8 mouse cellular contexts compared by ENCODE assay signal in the genomic region with DNA sequence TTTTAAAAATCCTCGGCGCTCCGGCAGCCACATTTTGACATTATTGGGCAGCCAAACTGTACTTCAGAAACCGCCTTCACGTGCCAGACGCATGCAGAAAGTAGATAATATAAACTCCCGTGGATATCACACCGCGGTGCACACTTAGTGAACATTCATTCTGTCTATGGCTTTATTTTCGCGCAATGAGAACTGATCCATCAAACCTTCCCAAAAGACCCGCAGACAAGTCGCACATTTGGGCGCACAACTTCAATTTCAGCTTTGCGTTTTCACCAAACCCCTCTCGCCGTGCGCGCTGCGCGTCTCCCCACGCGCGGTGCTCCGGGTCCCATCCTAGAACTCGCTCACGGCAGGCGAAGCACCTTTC. TPM values are rescaled to one million over a fixed set of nuclear protein-coding genes. Genes with fewer than 3 reads are reported as not detected.
DNase-seq lines count a peak whose midpoint lies in the region; ATAC-seq lines count a peak whose summit lies in the region.

No protein-coding gene starts in this region.

- H3K4me2 ChIP-seq in heart, embryonic 13.5 days, result peak overlapping the region; percentile 88
- peak overlapping the region; percentile 68 for H3K4me2 ChIP-seq in forebrain, embryonic 12.5 days
- H3K4me2 ChIP-seq in liver, embryonic 11.5 days, result peak overlapping the region; percentile 85

- no peaks in the 10 kb centered on the region for H3K27me3 ChIP-seq in heart, embryonic 13.5 days (replicated peaks)
- H3K27me3 ChIP-seq in forebrain, embryonic 12.5 days, result no peaks in the 10 kb centered on the region
- H3K27me3 ChIP-seq in liver, embryonic 11.5 days (replicated peaks; ENCODE audit: control insufficient read depth, insufficient read depth, low read length), result no peaks in the 10 kb centered on the region

- no peaks in the 10 kb centered on the region for H3K9me3 ChIP-seq in heart, embryonic 13.5 days
- H3K9me3 ChIP-seq in forebrain, embryonic 12.5 days, result no peaks in the 10 kb centered on the region
- no peaks in the 10 kb centered on the region for H3K9me3 ChIP-seq in liver, embryonic 11.5 days (ENCODE audit: control insufficient read depth, low read length)

- peak overlapping the region; percentile 96 for H3K9ac ChIP-seq in heart, embryonic 13.5 days
- H3K9ac ChIP-seq in forebrain, embryonic 12.5 days, result peak overlapping the region; percentile 77
- H3K9ac ChIP-seq in liver, embryonic 11.5 days (ENCODE audit: low read depth, low read length), result peak overlapping the region; percentile 83

- WGBS in heart, embryonic 13.5 days, result under 1% methylated on average over 28 of the region's 28 CpGs
- WGBS in forebrain, embryonic 12.5 days, result under 1% methylated on average over 28 of the region's 28 CpGs
- WGBS in liver, embryonic 11.5 days, result under 1% methylated on average over 28 of the region's 28 CpGs

- intact Hi-C loops in heart, postnatal 36 days (cut with DNase I), result loop anchor here (5.0 to 10.0 kb wide), 10 partner anchors 112 to 1418 kb away; no protein-coding TSS in a partner anchor

- H3K4me1 ChIP-seq in heart, embryonic 13.5 days, result peaks cover 36% of the 10 kb centered on the region
- peaks cover 30% of the 10 kb centered on the region for H3K4me1 ChIP-seq in forebrain, embryonic 12.5 days
- H3K4me1 ChIP-seq in liver, embryonic 11.5 days (replicated peaks; ENCODE audit: control insufficient read depth, insufficient read depth, low read length), result peaks cover 24% of the 10 kb centered on the region

- H3K4me3 ChIP-seq in heart, embryonic 13.5 days, result peak overlapping the region; percentile 96
- H3K4me3 ChIP-seq in forebrain, embryonic 12.5 days (replicated peaks), result peak overlapping the region; percentile 94
- peak overlapping the region; percentile 86 for H3K4me3 ChIP-seq in liver, embryonic 11.5 days (ENCODE audit: low read depth, low read length)

- no peak for DNase-seq in heart, postnatal 36 days
- peak; percentile 31 for DNase-seq in ES-CJ7 (ENCODE audit: low read depth, low spot score)
- DNase-seq in liver, embryonic 11.5 days (ENCODE audit: low spot score), result peak; percentile 62
- peak; percentile 14 for DNase-seq in testis, postnatal 14 days (ENCODE audit: low spot score)
- DNase-seq in urinary bladder, postnatal 14 days (ENCODE audit: low spot score), result no peak

- no peak for ATAC-seq in heart, embryonic 13.5 days (ENCODE audit: extremely low read depth, insufficient number of reproducible peaks, low FRiP score, low TSS enrichment)
- ATAC-seq in forebrain, embryonic 12.5 days (ENCODE audit: low FRiP score), result no peak
- ATAC-seq in liver, embryonic 11.5 days (replicated peaks; ENCODE audit: low FRiP score), result no peak
- no peak for ATAC-seq in megakaryocyte progenitor cell, adult 5-6 weeks (replicated peaks; ENCODE audit: poor library complexity)

- peaks cover 8% of the 10 kb centered on the region for H3K36me3 ChIP-seq in heart, embryonic 13.5 days
- H3K36me3 ChIP-seq in forebrain, embryonic 12.5 days (replicated peaks), result no peaks in the 10 kb centered on the region; the same call in 1 of the 2 replicates
- no peaks in the 10 kb centered on the region; the same call in 1 of the 2 replicates for H3K36me3 ChIP-seq in liver, embryonic 11.5 days (ENCODE audit: control insufficient read depth, insufficient read depth, low read length)

- H3K27ac ChIP-seq in heart, embryonic 13.5 days (replicated peaks), result peak overlapping the region; percentile 99
- H3K27ac ChIP-seq in forebrain, embryonic 12.5 days, result peak overlapping the region; percentile 99
- H3K27ac ChIP-seq in liver, embryonic 11.5 days (ENCODE audit: low read depth, low read length), result peak overlapping the region; percentile 98

RNA-seq across cellular contexts. Expression of a gene that starts 0.9 kb away (rescaled TPM):
- 10.5 and 15.5 TPM in 2 replicates for polyA plus RNA-seq in heart, embryonic 13.5 days (2015; fragmentation: Nextera tagmentation; extraction: Ambion mirVana)
- 10 to 100 TPM; 74.4 to 80.5 TPM for total RNA-seq in heart, postnatal 36 days (2021)
- 33.8 and 36.2 TPM in 2 replicates for polyA plus RNA-seq in forebrain, embryonic 12.5 days (2016; fragmentation: Nextera tagmentation; extraction: Ambion mirVana)
- polyA plus RNA-seq in liver, embryonic 11.5 days (2014; fragmentation: Nextera tagmentation; extraction: Ambion mirVana), result 19.6 and 21.2 TPM in 2 replicates
- total RNA-seq in megakaryocyte progenitor cell, adult 5-6 weeks (2015), result 84.0 and 107 TPM in 2 replicates
- 73.8 and 96.3 TPM in 2 replicates for total RNA-seq in megakaryocyte progenitor cell, adult 5-6 weeks (2017)

Comparison
In these comparisons a context has a peak if more than half of its experiments do, and no peak if none do; other contexts are left out.
1. DNase-seq: peak in ES-CJ7 (single experiment), liver, embryonic 11.5 days (single experiment) and testis, postnatal 14 days (single experiment); none in heart, postnatal 36 days (0 of 2) and urinary bladder, postnatal 14 days (single experiment).
2. Peak in every context shown above with its lines, with median percentiles within 50 percentile points of each other: H3K27ac ChIP-seq, H3K4me2 ChIP-seq, H3K4me3 ChIP-seq and H3K9ac ChIP-seq.